Mouse (Mus musculus): ENCODE measurements around the gene A730049H05Rik.

Gene A730049H05Rik

GRCm38 (mm10) chr6:92879700-92880265 is 63.5 kb downstream of the A730049H05Rik start:
- DNase-seq (ENCODE audit: low read depth, low spot score) = no peak

DNA sequence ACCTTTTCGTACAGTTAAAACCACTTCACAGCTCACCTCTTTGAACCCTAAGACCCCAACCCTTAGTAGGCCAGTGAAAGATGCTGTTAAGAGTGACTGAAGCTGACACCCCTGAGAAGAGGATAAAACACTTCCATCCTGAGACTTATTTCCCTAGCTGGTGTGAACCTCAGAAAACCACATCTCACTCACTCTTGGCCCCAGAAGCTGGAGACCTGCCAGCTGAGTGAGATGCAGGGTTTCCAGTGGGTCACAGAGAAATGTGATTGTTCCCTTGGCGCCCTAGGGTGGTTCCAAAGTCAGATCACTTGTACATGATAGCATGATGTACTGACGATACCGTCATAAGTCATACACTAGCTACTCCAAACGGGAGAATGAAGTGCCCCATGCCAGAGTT is 66.2 kb downstream of the A730049H05Rik start:
- no peak for DNase-seq (ENCODE audit: low read depth, low spot score)

- no peak for DNase-seq (ENCODE audit: low read depth, low spot score)
Observed at GRCm38 (mm10) chr6:92883131-92883900, 67.0 kb downstream of the A730049H05Rik start.

- no peak for DNase-seq (ENCODE audit: low read depth, low spot score)
Observed at GRCm38 (mm10) chr6:92891535-92891934, 75.3 kb downstream of the A730049H05Rik start.
